Mouse (Mus musculus): ENCODE results near the gene Tmem268. TPM values are rescaled to one million over a fixed set of nuclear protein-coding genes. Genes with fewer than 3 reads are reported as not detected.

Tmem268 gene
- total and polyA plus RNA-seq, 2 experiments from 2014 or later = 3.2 to 5.0 TPM

- Histone ChIP-seq H3K9me3 (ENCODE audit: low read length) (no peaks in the 10 kb centered on the region), H3K4me3 (ENCODE audit: low read depth, low read length) (no peak overlapping the region), H3K36me3 (ENCODE audit: insufficient read depth, low read length) (no peaks in the 10 kb centered on the region), H3K27ac (ENCODE audit: low read depth, low read length) (no peak overlapping the region), H3K9ac (replicated peaks; ENCODE audit: low read length, poor library complexity, severe bottlenecking) (no peak overlapping the region), H3K4me1 (ENCODE audit: insufficient read depth, low read length) (peaks cover 3% of the 10 kb centered on the region; the same call in 1 of the 2 replicates), H3K27me3 (ENCODE audit: insufficient read depth, low read length) (no peaks in the 10 kb centered on the region), H3K4me2 (ENCODE audit: low read depth, low read length, poor library complexity, severe bottlenecking) (no peak overlapping the region)
- TF ChIP-seq CTCF (IDR thresholded peaks at IDR 0.05) = no peak
- DNase-seq (ENCODE audit: low spot score) (no peak), ATAC-seq (ENCODE audit: low FRiP score) (no peak)
- 78% methylated on average over 10 of the region's 10 CpGs for WGBS
Measured at GRCm38 (mm10) chr4:63585216-63585615, 26.6 kb downstream of the Tmem268 start.

- no peak for TF ChIP-seq CTCF (IDR thresholded peaks at IDR 0.05)
- no peak overlapping the region for H3K27ac ChIP-seq (ENCODE audit: low read depth, low read length)
- 83% methylated on average over 2 of the region's 2 CpGs for WGBS
Measured at GRCm38 (mm10) chr4:63586240-63586639, 27.7 kb downstream of the Tmem268 start.

DNA sequence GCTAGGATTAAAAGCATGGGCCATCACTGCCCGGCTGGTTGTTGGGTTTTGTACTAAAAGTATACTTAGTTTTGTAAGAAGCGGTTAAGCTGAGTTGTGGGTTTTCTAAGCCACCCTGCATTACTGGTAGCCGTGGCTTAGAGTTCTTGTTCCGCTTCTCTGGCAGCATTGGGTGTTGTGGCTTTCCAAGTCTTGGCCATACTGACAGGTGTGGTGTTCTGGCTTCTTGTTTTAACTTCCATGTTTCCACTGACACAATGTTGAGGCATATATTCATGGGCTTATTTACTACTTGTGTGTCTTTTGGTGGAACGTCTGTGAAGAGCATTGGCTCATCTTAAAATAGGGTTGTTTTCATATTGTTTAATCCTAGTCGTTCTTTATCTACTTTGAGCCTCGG, 31.4 kb downstream of the Tmem268 start:
- WGBS = 88% methylated on average over 7 of the region's 7 CpGs
- ATAC-seq (ENCODE audit: low FRiP score) (no peak), DNase-seq (ENCODE audit: low spot score) (no peak)
- no peaks in the 10 kb centered on the region for H3K27me3 ChIP-seq (ENCODE audit: insufficient read depth, low read length)
- H3K4me1 ChIP-seq (ENCODE audit: insufficient read depth, low read length) = no peaks in the 10 kb centered on the region
- H3K9ac ChIP-seq (replicated peaks; ENCODE audit: low read length, poor library complexity, severe bottlenecking) = no peak overlapping the region
- H3K27ac ChIP-seq (ENCODE audit: low read depth, low read length) = no peak overlapping the region
- H3K4me2 ChIP-seq (ENCODE audit: low read depth, low read length, poor library complexity, severe bottlenecking) = no peak overlapping the region
- H3K9me3 ChIP-seq (ENCODE audit: low read length) = no peaks in the 10 kb centered on the region
- no peak for TF ChIP-seq CTCF (IDR thresholded peaks at IDR 0.05)
- H3K4me3 ChIP-seq (ENCODE audit: low read depth, low read length) = no peak overlapping the region
- H3K36me3 ChIP-seq (ENCODE audit: insufficient read depth, low read length) = no peaks in the 10 kb centered on the region

More at GRCm38 (mm10) chr4:63586240-63586639, 27.7 kb downstream of the Tmem268 start:
- H3K36me3 ChIP-seq (ENCODE audit: insufficient read depth, low read length) = no peaks in the 10 kb centered on the region
- ATAC-seq (ENCODE audit: low FRiP score) = no peak
- no peak overlapping the region for H3K9ac ChIP-seq (replicated peaks; ENCODE audit: low read length, poor library complexity, severe bottlenecking)
- DNase-seq (ENCODE audit: low spot score) = no peak
- H3K9me3 ChIP-seq (ENCODE audit: low read length) = no peaks in the 10 kb centered on the region
- no peaks in the 10 kb centered on the region for H3K4me1 ChIP-seq (ENCODE audit: insufficient read depth, low read length)
- no peak overlapping the region for H3K4me3 ChIP-seq (ENCODE audit: low read depth, low read length)
- no peak overlapping the region for H3K4me2 ChIP-seq (ENCODE audit: low read depth, low read length, poor library complexity, severe bottlenecking)
- H3K27me3 ChIP-seq (ENCODE audit: insufficient read depth, low read length) = no peaks in the 10 kb centered on the region

DNA sequence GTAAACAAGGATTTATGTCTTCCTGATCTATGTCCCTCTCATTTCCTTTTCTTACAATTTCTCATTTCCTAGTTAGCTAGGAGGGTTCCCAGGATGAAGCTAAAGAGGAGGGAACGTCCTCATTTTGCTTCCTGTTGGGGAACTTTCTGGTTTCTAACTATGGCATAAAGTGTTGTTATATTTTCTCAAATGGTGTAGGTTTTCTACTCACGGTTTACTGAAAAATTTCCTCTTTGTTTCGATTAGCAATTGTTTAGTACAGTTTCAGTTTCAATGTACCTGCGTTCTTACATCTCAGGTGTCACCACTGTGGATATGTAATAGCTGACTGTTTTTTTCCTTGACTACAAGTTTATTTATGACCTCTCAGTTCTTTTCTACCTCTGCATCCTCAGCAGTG, 32.0 kb downstream of the Tmem268 start:
- no peak for TF ChIP-seq CTCF (IDR thresholded peaks at IDR 0.05)
- 86% methylated on average over 4 of the region's 4 CpGs for WGBS
- Histone ChIP-seq H3K9ac (replicated peaks; ENCODE audit: low read length, poor library complexity, severe bottlenecking) (no peak overlapping the region), H3K27me3 (ENCODE audit: insufficient read depth, low read length) (no peaks in the 10 kb centered on the region), H3K36me3 (ENCODE audit: insufficient read depth, low read length) (no peaks in the 10 kb centered on the region), H3K4me1 (ENCODE audit: insufficient read depth, low read length) (no peaks in the 10 kb centered on the region), H3K4me2 (ENCODE audit: low read depth, low read length, poor library complexity, severe bottlenecking) (no peak overlapping the region), H3K27ac (ENCODE audit: low read depth, low read length) (no peak overlapping the region), H3K4me3 (ENCODE audit: low read depth, low read length) (no peak overlapping the region), H3K9me3 (ENCODE audit: low read length) (no peaks in the 10 kb centered on the region)
- DNase-seq (ENCODE audit: low spot score) (no peak), ATAC-seq (ENCODE audit: low FRiP score) (no peak)

- ATAC-seq (ENCODE audit: low FRiP score) = no peak
- Histone ChIP-seq H3K27me3 (ENCODE audit: insufficient read depth, low read length) (no peaks in the 10 kb centered on the region), H3K4me1 (ENCODE audit: insufficient read depth, low read length) (no peaks in the 10 kb centered on the region), H3K9me3 (ENCODE audit: low read length) (no peaks in the 10 kb centered on the region), H3K9ac (replicated peaks; ENCODE audit: low read length, poor library complexity, severe bottlenecking) (no peak overlapping the region), H3K4me2 (ENCODE audit: low read depth, low read length, poor library complexity, severe bottlenecking) (no peak overlapping the region), H3K4me3 (ENCODE audit: low read depth, low read length) (no peak overlapping the region), H3K27ac (ENCODE audit: low read depth, low read length) (no peak overlapping the region), H3K36me3 (ENCODE audit: insufficient read depth, low read length) (no peaks in the 10 kb centered on the region)
- no peak for DNase-seq (ENCODE audit: low spot score)
- no peak for TF ChIP-seq CTCF (IDR thresholded peaks at IDR 0.05)
- WGBS = 79% methylated on average over 5 of the region's 5 CpGs
Measured at GRCm38 (mm10) chr4:63594459-63595110, 36.0 kb downstream of the Tmem268 start.

GRCm38 (mm10) chr4:63595259-63595658, 36.7 kb downstream of the Tmem268 start:
- Histone ChIP-seq H3K9ac (replicated peaks; ENCODE audit: low read length, poor library complexity, severe bottlenecking) (no peak overlapping the region), H3K27ac (ENCODE audit: low read depth, low read length) (no peak overlapping the region), H3K4me1 (ENCODE audit: insufficient read depth, low read length) (no peaks in the 10 kb centered on the region), H3K36me3 (ENCODE audit: insufficient read depth, low read length) (no peaks in the 10 kb centered on the region), H3K4me3 (ENCODE audit: low read depth, low read length) (no peak overlapping the region), H3K9me3 (ENCODE audit: low read length) (no peaks in the 10 kb centered on the region), H3K27me3 (ENCODE audit: insufficient read depth, low read length) (no peaks in the 10 kb centered on the region), H3K4me2 (ENCODE audit: low read depth, low read length, poor library complexity, severe bottlenecking) (no peak overlapping the region)
- ATAC-seq (ENCODE audit: low FRiP score) = no peak
- TF ChIP-seq CTCF (IDR thresholded peaks at IDR 0.05) = no peak
- no peak for DNase-seq (ENCODE audit: low spot score)
- WGBS = 84% methylated on average over 10 of the region's 10 CpGs
